Mouse (Mus musculus) kidney, adult 2 months (tissue): ENCODE measurements at regions not wholly inside any gene's neighbourhood (a gene's known extent, or its start where the extent isn't known, plus 50 kb on each side); places are given as distances from the start of the nearest gene placed in this dataset.

Source experiments
- CTCF ChIP-seq: fragments of 200-500 bp; conservative IDR thresholded peaks from 2 replicates; pipeline ENCODE4 v1.5.1; 2011; ENCODE audit warnings: low read depth, mild to moderate bottlenecking, control low read depth, low read length, moderate library complexity, mixed read lengths; ENCODE audit not compliant: insufficient read depth, insufficient read length
- POLR2A ChIP-seq: fragments of 200-500 bp; IDR thresholded peaks from one replicate; pipeline ENCODE4 v1.6.1; 2011; ENCODE audit warnings: low read depth, low read length, control low read depth

DNA sequence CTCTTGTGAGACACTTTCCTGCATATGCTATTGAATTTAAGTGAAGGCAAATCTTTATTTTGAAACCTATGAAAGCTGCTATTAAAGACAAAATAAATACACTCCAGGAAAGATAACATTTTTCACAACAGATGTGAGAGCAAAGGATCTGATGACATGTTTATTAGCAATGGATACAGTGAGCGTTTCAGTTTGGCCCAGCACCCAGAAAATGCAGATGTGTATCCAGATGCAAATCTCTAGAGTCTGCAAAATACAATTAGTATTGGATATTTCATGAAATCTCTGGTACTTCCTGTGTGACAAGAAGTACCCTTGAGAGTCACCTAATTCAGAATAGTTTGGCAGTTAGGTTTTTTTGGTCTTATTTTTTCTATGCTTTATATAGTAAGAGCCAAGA is 108.5 kb upstream of the Gorab start:
- TF ChIP-seq CTCF (no peak), POLR2A (no peak)
